Mouse (Mus musculus) heart, embryonic 16.5 days (tissue): ENCODE measurements around the gene Ssu2. TPM values are rescaled to one million over a fixed set of nuclear protein-coding genes. Genes with fewer than 3 reads are reported as not detected.
A peak's percentile ranks its signal among the peaks of the same experiment; 100 is the strongest.

Experiments used
- ATAC-seq: fragments of 200-750 bp; cut with Nextera tagmentation; replicated peaks from 2 replicates; pipeline ENCODE4 v1.8.0; 2017; ENCODE audit warnings: moderate number of reproducible peaks; ENCODE audit not compliant: insufficient read depth, low FRiP score; ENCODE audit errors: extremely low read depth
- H3K27ac ChIP-seq: fragments of 300-500 bp; sonication (generic); 2 replicates; pipeline ENCODE4 v1.5.1; 2014; ENCODE audit warnings: mild to moderate bottlenecking, low read length, control low read depth, moderate library complexity
- H3K27me3 ChIP-seq: fragments of 300-500 bp; sonication (generic); 2 replicates; pipeline ENCODE4 v1.6.1; 2014; ENCODE audit warnings: low read length, mixed read lengths; ENCODE audit not compliant: control insufficient read depth, insufficient read depth
- H3K36me3 ChIP-seq: fragments of 300-500 bp; sonication (generic); 2 replicates; pipeline ENCODE4 v1.6.1; 2014; ENCODE audit not compliant: control insufficient read depth, insufficient read depth
- H3K4me1 ChIP-seq: fragments of 300-500 bp; sonication (generic); 2 replicates; pipeline ENCODE4 v1.6.1; 2014; ENCODE audit warnings: low read length, mixed read lengths; ENCODE audit not compliant: control insufficient read depth, insufficient read depth
- H3K4me2 ChIP-seq: fragments of 300-500 bp; sonication (generic); 2 replicates; pipeline ENCODE4 v1.6.1; 2014; ENCODE audit warnings: low read depth, mild to moderate bottlenecking, control low read depth, low read length
- H3K4me3 ChIP-seq: fragments of 300-500 bp; sonication (generic); 2 replicates; pipeline ENCODE4 v1.5.1; 2014; ENCODE audit warnings: mild to moderate bottlenecking, control low read depth, low read length
- H3K9ac ChIP-seq: fragments of 300-500 bp; sonication (generic); 2 replicates; pipeline ENCODE4 v1.6.1; 2014; ENCODE audit warnings: low read length, control low read depth
- H3K9me3 ChIP-seq: fragments of 300-500 bp; sonication (generic); replicated peaks from 2 replicates; pipeline ENCODE4 v1.6.1; 2016; ENCODE audit warnings: low read length; ENCODE audit not compliant: control insufficient read depth
- WGBS: fragments of 180-500 bp; shearing (Covaris S2); extraction: QIAGEN DNeasy Blood & Tissue Kit; methylation state at CpG from one replicate; pipeline ENCODE4 v1.1.7; 2014; 5-methylcytosine and 5-hydroxymethylcytosine counted together
- polyA plus RNA-seq: library from polyadenylated mRNA; unstranded; fragments of >200 nt; fragmentation: Nextera tagmentation; extraction: Ambion mirVana; gene quantifications from 2 replicates; pipeline ENCODE4 v1.2.1, GENCODE M21; 2015

The Ssu2 gene
- polyA plus RNA-seq, 1 experiment from 2014 or later = 2.6 TPM

DNA sequence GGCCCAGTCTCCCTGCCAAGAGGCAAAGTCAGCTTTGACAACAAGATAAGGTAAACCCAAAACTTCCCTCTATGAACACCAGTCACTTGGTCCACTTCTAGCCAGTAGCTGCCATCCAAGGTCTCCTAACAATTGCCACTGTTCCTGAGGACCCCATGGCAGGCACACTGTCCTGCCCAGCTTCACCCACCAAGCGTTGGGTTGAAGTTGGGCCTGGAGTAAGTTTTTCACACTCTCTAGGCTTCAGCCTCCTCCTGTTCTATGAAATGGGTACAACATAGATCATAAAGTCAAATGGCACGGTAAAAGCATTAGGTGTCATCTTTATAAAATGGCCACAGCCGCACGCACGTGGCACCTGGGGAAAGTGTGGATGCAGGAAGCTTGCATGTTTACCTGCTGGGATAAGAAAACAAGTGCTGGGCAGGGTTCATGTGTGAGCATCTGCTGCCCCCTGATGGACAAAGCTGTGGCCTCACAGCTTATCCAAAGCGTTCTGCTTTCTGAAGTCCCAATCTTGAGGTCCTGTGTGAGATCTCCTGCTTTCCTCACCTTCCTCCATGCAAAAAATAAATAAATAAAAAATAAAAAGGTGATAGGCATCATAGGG lies 25.4 kb downstream of the Ssu2 start:
- Histone ChIP-seq H3K9me3 (no peaks in the 10 kb centered on the region), H3K4me1 (no peaks in the 10 kb centered on the region), H3K4me3 (no peak overlapping the region), H3K9ac (no peak overlapping the region), H3K27me3 (no peaks in the 10 kb centered on the region), H3K4me2 (no peak overlapping the region), H3K36me3 (no peaks in the 10 kb centered on the region), H3K27ac (no peak overlapping the region)
- 30% methylated on average over 6 of the region's 6 CpGs for WGBS
- peak; percentile 63 for ATAC-seq

DNA sequence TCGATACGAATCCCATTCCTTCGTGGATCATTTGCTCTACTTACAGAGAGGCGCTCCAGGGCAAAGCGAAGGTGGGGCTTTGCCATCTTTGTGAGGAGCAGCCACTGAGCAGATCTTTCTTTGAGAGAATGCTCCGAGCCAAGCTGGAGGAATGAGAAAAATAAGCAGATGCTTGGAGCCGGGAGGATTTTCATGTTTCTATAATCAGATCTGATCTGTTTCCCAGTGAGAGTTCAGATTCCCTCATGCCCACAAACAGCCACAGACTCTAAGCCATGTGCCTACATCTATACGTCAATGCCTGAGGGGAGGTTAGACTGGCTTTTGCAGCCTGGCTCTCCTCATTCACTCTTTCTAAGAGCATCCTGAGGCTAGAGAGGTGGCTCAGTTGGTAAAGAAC lies 27.1 kb downstream of the Ssu2 start:
- Histone ChIP-seq H3K9ac (no peak overlapping the region), H3K4me3 (no peak overlapping the region), H3K4me2 (no peak overlapping the region), H3K27ac (no peak overlapping the region), H3K27me3 (no peaks in the 10 kb centered on the region), H3K9me3 (no peaks in the 10 kb centered on the region), H3K36me3 (no peaks in the 10 kb centered on the region), H3K4me1 (no peaks in the 10 kb centered on the region)
- ATAC-seq = no peak
- 84% methylated on average over 8 of the region's 8 CpGs for WGBS

DNA sequence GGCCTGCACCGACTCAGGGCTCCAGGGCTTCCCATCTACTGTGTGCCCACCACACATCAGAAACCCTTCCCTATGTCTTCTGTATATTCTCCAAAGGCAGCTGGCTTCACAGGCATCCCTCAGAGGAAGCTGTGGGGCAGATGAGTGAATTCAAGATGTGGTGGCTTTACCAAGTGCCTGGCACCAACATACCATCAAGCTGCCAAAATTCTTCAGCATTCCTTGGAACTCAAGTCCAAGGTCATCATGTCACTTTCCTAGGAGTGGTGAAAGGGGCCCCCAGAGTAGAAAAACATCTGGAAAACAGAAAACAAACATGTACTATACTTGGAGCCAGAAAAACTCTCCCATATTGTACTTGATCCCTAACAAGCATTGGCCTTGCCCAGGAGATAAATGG lies 28.5 kb downstream of the Ssu2 start:
- ATAC-seq = no peak
- Histone ChIP-seq H3K27ac (no peak overlapping the region), H3K9ac (no peak overlapping the region), H3K9me3 (no peaks in the 10 kb centered on the region), H3K36me3 (no peaks in the 10 kb centered on the region), H3K27me3 (no peaks in the 10 kb centered on the region), H3K4me1 (no peaks in the 10 kb centered on the region), H3K4me3 (no peak overlapping the region), H3K4me2 (no peak overlapping the region)
- WGBS = 82% methylated on average over 1 of the region's 1 CpGs

DNA sequence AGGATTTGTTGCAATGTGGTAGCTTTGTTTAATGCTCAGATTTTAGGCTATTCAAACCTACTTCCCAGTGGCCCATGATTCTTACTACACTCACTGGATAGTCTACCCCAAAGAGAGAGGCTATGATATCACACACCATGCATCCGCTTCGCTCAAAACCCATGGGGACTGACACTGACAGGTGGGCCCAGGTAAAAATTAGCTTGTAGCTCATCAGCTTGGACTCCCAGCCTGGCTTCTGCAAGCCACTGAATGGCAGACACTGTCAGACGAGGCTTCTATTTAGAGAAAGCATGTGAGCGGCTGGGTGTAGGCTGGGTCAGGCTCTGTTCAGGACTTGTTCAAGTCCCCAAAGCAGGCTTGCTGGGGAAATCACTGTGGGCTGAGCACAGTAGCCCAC lies 37.4 kb downstream of the Ssu2 start:
- Histone ChIP-seq H3K9me3 (no peaks in the 10 kb centered on the region), H3K4me3 (no peak overlapping the region), H3K4me2 (no peak overlapping the region), H3K27ac (no peak overlapping the region), H3K9ac (no peak overlapping the region), H3K4me1 (no peaks in the 10 kb centered on the region), H3K27me3 (no peaks in the 10 kb centered on the region), H3K36me3 (no peaks in the 10 kb centered on the region)
- WGBS = 86% methylated on average over 4 of the region's 4 CpGs
- no peak for ATAC-seq

DNA sequence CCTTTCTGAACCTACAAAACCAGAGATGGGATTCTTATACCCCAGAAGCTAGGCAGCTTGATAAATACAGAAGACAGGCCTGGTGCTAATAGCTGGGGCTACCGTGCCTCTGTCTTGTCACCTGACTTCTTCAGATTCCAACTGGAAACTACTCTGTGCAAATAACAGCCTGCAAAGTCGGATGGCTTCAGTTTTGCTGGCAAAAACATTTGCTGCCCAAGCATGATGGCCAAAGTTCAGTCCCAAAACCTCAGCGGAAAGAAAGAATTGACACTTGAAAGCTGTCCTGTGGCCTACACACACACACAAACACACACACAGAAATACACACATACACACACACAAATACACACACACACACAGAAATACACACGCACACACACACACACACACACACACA lies 48.8 kb downstream of the Ssu2 start:
- 83% methylated on average over 4 of the region's 4 CpGs for WGBS
- ATAC-seq = no peak
- Histone ChIP-seq H3K9ac (no peak overlapping the region), H3K4me3 (no peak overlapping the region), H3K36me3 (no peaks in the 10 kb centered on the region), H3K4me1 (no peaks in the 10 kb centered on the region), H3K4me2 (no peak overlapping the region), H3K27me3 (no peaks in the 10 kb centered on the region), H3K9me3 (no peaks in the 10 kb centered on the region), H3K27ac (no peak overlapping the region)

DNA sequence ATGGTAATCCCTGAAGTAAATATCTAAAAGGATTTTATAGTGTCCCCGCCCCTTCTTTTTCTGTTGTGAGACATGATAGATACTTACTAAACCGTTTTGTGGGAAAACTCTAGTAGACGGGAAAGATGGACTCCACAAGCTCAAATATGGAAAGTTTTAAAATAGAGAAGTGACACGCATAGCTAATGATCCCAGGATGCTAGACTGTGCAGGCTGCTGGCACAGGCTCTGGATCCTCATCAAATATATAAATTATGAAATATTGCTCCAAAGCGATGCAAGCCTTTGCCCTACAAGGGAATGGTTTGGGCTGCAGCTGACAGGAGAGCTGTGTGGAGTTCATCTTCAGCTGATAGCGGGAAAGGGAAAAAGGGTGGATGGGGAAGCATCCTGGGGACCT lies 50.2 kb downstream of the Ssu2 start:
- Histone ChIP-seq H3K27ac (no peak overlapping the region), H3K9me3 (no peaks in the 10 kb centered on the region), H3K4me3 (no peak overlapping the region), H3K27me3 (no peaks in the 10 kb centered on the region), H3K9ac (no peak overlapping the region), H3K4me1 (no peaks in the 10 kb centered on the region), H3K4me2 (no peak overlapping the region), H3K36me3 (no peaks in the 10 kb centered on the region)
- no peak for ATAC-seq
- 85% methylated on average over 6 of the region's 6 CpGs for WGBS

- Histone ChIP-seq H3K27ac (no peak overlapping the region), H3K9me3 (no peaks in the 10 kb centered on the region), H3K27me3 (no peaks in the 10 kb centered on the region), H3K4me1 (no peaks in the 10 kb centered on the region), H3K36me3 (peaks cover 6% of the 10 kb centered on the region), H3K4me2 (no peak overlapping the region), H3K4me3 (no peak overlapping the region), H3K9ac (no peak overlapping the region)
- 68% methylated on average over 5 of the region's 5 CpGs for WGBS
- ATAC-seq = no peak; the same call in 1 of the 2 replicates
Observed at GRCm38 (mm10) chr6:112333930-112334329, 53.9 kb downstream of the Ssu2 start.

GRCm38 (mm10) chr6:112331223-112331598 lies 56.6 kb downstream of the Ssu2 start:
- H3K27ac ChIP-seq = no peak overlapping the region
- no peaks in the 10 kb centered on the region for H3K9me3 ChIP-seq
- H3K4me3 ChIP-seq = no peak overlapping the region
- WGBS = 83% methylated on average over 6 of the region's 6 CpGs
- H3K4me2 ChIP-seq = no peak overlapping the region
- no peak overlapping the region for H3K9ac ChIP-seq
- ATAC-seq = no peak
- no peaks in the 10 kb centered on the region for H3K27me3 ChIP-seq
- H3K4me1 ChIP-seq = no peaks in the 10 kb centered on the region; the same call in 1 of the 2 replicates
- H3K36me3 ChIP-seq = peaks cover 12% of the 10 kb centered on the region

DNA sequence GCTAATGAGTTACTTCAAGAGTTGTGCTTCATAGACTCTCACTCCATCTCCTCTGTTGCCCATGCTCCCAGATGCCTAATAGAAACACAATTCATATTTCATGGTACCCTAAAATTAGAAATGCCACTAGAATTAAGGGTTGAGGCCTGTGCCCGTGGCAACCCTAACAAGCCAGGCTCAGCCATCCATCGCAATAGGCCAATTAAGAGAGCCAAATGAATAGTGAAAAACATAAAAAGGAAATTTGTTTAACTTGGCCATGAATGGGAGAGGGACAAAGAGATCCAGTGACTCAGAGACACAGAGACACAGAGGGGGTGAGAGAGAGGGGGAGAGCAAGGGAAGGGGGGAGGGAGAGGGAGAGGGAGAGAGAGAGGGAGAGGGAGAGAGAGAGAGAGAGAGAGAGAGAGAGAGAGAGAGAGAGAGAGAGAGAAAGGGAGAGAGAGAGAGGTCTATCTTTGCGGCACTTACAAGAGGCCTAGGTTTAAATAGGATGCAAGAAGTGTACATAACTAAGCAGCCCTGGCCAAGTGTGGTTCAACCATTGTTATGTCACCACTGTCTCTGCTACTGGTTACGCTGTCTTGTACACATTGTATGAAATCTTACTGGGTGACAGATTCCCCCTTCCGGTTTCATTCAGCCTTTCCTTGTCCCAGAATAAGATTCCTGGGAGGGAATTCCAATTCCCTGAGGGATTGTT lies 57.2 kb downstream of the Ssu2 start:
- H3K27ac ChIP-seq = no peak overlapping the region

More for the DNA sequence above, 57.2 kb downstream of the Ssu2 start:
- no peak overlapping the region for H3K4me2 ChIP-seq
- H3K36me3 ChIP-seq = peaks cover 13% of the 10 kb centered on the region
- no peaks in the 10 kb centered on the region for H3K27me3 ChIP-seq
- no peak overlapping the region for H3K9ac ChIP-seq
- no peak overlapping the region for H3K4me3 ChIP-seq
- no peaks in the 10 kb centered on the region for H3K9me3 ChIP-seq
- WGBS = 82% methylated on average over 5 of the region's 5 CpGs
- no peak for ATAC-seq
- H3K4me1 ChIP-seq = no peaks in the 10 kb centered on the region; the same call in 1 of the 2 replicates
